Mouse (Mus musculus): Measurements from ENCODE around the gene Cecr2.

- TF ChIP-seq POLR2A (IDR thresholded peaks at IDR 0.05; ENCODE audit: borderline replicate concordance, control insufficient read depth, low read depth, low read length) (no peak), CTCF (IDR thresholded peaks at IDR 0.05; ENCODE audit: control insufficient read depth, insufficient read depth, low read length) (no peak)
These were observed 141.0 kb downstream of the Cecr2 start for GRCm38 (mm10) chr6:120806999-120807737.
